Mouse (Mus musculus) lung, postnatal 10 days (tissue): Measurements from ENCODE around the gene Rtkn.

Experiments
- DNase-seq: peaks from one replicate; pipeline ENCODE4 v3.0.0; 2021

Rtkn gene

DNA sequence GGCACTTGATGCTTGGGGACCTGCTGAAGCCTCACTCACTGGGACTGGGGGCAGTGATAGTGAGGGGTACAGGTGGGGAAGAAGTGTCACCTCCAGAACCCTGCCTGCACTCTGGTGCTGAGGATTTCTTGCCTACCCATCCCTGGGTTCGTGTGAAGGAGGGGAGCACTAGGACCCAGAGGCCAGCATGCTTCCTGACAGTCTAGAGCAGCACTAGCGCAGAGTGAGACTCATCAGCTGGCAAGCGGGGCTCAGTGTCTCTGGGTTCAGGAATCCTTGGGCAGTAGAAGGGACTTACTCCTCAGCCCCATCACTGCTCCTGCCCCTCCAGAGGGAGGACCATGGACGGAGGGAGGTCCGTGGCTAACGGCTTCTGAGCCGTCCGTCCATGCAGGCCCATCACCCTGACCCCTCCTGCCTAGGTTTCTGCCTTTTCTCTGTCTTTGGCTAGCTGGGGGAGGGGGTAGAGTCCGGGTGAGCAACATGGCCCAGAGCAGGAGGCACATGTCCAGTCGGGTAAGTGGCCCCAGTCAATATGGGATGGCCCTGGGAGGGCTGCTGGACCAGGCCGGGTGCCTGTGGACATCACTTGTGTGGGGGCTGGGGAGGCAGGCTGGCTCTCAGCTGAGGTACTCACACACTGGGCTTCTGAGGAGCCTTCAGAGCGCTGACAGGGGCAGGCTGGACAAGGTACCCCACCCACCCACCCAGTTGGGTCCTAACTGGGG is 44.3 kb downstream of the Rtkn start:
- DNase-seq = peak; percentile 54

DNA sequence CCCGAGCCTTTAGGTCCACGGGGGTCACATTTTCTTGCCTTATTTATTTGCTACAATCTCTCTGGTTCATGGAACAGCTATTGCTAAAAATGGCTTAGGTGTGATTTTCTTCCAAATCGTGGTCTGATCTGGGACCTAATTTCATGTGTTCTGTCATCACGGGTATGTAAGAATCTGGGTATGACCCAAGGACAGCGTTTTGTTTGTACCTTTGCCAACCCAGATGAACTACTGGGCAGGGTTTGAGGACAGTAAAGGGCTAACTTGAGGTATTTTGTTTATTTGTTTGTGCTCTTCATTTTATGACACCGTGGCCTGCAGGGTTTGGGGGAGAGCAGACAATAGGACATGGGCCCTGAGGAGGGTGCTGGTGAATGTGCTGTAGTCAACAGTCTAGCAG is 45.3 kb downstream of the Rtkn start:
- DNase-seq = no peak

DNA sequence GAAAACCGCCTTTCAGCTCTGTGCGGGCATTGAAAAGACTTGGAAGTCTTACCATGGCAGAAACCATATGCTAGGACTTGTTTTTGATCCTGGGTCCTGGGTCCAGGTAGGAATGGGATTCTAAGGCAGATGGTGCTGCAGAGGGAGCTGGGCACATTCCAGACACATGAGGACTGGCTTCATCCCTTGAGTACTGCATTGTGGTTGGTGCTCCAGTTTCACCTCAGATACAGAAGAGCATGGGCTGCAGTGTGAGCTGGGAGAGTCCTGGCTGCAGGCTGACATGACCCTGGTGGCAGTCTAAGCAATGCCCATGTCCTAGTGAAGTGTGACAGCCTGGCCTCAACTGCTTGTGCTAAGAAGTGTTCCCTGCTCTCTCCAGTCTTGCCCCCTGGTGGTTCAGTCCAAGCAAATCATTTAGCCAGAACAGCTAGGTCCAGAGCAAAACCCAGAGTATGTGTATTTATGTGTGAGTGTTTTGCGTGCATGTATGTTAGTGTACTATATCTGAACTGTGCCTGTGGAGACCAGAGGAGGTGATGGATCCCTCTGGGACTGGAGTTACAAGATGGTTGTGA is 49.7 kb downstream of the Rtkn start:
- peak; percentile 57 for DNase-seq

DNA sequence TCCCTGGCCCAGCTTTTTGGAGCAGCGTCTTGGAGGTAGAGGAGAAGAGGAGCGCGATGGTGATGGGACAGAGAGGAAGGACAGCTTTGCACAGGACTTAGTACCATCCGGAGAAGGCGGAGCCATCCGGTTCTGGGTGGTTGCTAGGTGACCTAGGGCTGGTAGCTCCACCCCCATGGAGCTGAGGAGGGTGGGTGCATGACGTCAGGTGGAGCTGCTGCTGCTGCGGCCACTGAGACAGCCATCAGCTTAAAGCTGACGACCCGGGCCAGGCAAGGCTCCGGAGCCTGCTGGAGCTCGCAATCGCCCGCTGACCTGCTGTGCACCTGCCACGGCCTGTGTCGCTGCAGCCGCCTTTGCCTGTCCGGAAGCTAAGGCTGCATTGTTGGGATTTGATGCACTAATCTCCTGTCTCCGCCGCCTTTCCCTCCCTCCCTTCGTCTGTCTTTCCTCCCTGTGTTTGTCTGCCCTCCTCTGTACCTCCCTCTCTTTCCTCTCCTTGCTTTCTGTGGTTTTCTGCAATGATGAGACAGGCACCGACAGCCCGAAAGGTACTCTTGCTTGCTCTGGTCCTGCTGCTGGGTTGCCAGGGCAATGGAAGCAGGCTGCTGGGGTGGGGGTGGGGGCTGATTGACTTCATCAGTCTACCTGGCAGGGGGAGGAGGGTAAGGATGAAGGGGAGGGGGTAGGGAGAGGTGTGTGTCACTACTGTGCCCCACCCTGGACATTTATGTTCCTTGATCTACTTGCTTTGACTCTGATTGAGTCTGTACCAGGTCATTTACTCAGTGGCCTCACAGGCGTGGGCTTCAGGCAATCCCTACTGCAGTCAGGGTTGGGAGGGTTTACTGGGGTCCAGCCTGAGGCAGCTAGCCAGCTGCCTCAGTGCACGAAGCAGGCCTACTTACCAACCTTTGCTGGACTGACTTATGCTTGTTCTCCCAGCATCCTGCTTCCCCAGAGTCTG is 50.9 kb downstream of the Rtkn start:
- DNase-seq = peak; percentile 73

DNA sequence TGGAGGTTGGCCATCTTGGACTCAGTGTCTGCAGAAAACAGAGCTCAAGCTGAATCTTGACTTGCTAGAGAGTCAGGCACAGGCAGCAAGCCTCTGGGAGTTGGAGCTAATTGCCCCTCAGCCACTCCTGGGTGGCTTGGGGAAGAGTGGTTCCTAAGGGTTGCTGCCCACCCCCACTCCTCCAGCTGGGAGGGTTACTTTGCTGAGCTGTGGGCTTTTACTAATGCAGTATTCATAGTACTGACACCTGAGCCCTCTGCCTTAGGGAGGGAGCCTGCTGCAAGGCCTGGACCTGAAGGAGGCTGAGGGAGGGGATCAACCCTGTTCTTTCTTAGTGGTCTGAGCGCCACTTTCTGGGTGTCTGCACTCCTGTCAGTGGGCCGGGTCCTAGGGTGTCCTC is 51.7 kb downstream of the Rtkn start:
- DNase-seq = no peak

DNA sequence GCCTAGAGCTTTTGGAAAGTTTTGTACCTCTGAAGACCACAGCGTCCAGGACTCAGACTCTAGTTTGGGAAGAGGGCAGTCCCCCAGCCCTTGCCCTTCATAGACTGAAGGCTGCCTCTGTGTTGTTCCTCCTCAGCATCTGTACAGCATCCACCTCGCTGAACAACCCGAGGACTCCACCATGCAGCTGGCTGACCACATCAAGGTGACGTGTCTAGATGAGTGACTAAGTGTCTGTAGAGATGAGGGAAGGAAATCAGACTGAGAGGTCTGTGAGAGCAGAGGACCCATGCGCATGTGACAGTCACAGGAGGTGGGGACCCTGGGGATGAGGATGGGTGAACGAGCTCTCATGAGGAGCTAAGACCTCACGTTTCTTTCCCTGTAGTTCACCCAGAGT is 58.3 kb downstream of the Rtkn start:
- DNase-seq = no peak

DNA sequence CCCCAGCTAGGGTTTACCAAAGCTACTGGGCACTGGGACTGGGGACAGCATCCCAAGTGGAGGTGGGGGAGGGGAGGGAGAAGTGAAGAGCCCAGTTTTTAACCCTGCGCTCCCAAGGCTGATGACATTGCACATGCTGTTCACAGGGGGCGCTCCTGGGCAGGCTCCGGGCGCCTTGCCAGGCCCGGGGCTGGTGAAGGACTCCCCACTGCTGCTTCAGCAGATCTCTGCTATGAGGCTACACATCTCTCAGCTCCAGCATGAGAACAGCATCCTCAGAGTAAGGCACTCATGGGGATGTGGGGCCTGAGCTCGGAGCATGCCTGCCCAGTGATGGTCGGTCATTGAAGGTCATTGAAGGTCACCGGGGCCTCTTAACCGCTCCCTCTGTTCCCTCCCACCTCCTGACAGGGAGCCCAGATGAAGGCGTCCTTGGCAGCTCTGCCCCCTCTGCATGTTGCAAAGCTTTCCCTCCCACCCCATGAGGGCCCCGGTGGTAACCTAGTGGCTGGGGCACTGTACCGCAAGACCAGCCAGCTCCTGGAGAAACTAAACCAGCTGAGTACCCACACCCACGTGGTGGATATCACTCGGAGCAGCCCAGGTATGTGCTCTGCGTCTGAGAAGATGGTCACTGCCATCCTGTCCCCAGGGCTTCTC is 62.2 kb downstream of the Rtkn start:
- peak; percentile 68 for DNase-seq
